Mouse (Mus musculus): ENCODE results near the gene Thbs2. TPM values are rescaled to one million over a fixed set of nuclear protein-coding genes. Genes with fewer than 3 reads are reported as not detected.
"Not testable (repeated sequence)": the region's sequence is repeated elsewhere in the genome, so short reads cannot be mapped to it uniquely, and the experiment has no call there.

The Thbs2 gene
- polyA plus RNA-seq, 1 experiment from 2014 or later = 1.9 TPM

DNA sequence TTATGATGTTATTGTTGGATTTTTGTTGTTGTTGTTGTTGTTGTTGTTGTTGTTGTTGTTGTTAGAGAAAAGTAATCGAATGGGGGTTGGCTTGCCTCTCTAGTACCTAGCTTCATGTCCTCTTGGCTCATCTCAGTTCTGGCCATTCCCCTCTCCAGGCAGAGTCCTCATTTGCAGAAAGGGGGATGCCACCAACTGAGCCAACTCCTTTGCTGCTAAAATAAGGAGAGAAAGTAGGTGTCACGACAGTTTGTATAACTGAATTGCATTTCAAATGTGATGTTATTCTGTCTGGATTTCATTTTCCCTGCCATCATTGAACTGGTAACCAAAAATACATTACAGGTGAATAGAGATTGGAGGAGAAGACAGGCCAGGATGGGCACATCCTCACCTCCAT, 35.9 kb downstream of the Thbs2 start:
- DNase-seq (ENCODE audit: low spot score) = no peak
- no peaks in the 10 kb centered on the region for H3K9me3 ChIP-seq
- H3K36me3 ChIP-seq (replicated peaks) = no peaks in the 10 kb centered on the region
- no peak overlapping the region for H3K27ac ChIP-seq (replicated peaks)
- no peaks in the 10 kb centered on the region for H3K27me3 ChIP-seq (replicated peaks; ENCODE audit: low read depth, poor library complexity, severe bottlenecking)
- H3K4me3 ChIP-seq = no peak overlapping the region
- WGBS = 87% methylated on average over 2 of the region's 2 CpGs
- H3K4me1 ChIP-seq = no peaks in the 10 kb centered on the region

DNA sequence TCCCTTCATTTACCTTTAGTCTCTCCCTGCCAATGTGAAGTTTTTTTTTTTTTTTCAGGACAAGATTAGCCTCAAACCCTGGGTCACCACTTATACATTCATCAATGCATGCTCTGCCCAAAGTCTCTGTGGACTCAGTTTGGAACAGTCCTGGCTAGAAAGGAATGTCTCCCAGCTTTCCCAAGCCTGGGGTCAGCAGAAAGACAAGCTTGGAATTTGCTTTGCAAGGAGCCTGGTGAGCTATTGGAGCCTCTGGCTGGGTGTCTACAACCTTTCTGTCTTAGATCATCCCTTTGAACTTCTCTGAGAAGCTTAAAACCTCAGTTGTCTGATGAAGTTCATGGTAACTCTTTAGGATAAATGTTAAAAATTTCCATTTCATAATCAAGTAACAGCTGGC, 36.9 kb downstream of the Thbs2 start:
- Histone ChIP-seq H3K27ac (replicated peaks) (no peak overlapping the region), H3K4me3 (no peak overlapping the region)

DNA sequence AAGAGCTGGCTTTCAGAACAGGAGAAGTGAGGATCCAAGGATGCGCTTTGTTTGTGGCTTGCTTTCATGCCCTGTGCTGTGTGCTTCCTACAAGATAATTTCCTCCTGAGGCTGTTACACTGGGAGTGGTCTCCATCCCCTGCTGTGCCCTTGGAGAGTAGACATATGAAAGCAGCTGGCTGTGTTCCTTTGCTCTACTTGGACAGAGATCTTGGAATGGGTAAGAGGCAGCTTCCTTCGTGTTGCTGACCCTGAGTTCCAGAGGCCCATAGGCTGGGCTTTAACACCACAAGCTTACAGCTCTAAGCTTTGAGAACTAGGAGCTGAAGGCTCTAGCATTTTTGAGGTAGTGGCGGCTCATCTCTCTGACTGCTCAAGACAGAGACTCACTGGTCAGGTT, 39.1 kb downstream of the Thbs2 start:
- Histone ChIP-seq H3K4me1 (no peaks in the 10 kb centered on the region), H3K36me3 (replicated peaks) (no peaks in the 10 kb centered on the region), H3K9me3 (no peaks in the 10 kb centered on the region), H3K27me3 (replicated peaks; ENCODE audit: low read depth, poor library complexity, severe bottlenecking) (no peaks in the 10 kb centered on the region), H3K27ac (replicated peaks) (no peak overlapping the region), H3K4me3 (no peak overlapping the region)
- DNase-seq (ENCODE audit: low spot score) = no peak
- WGBS = 77% methylated on average over 3 of the region's 3 CpGs

More for the DNA sequence above, 36.9 kb downstream of the Thbs2 start:
- Histone ChIP-seq H3K36me3 (replicated peaks) (no peaks in the 10 kb centered on the region), H3K9me3 (no peaks in the 10 kb centered on the region), H3K4me1 (no peaks in the 10 kb centered on the region), H3K27me3 (replicated peaks; ENCODE audit: low read depth, poor library complexity, severe bottlenecking) (no peaks in the 10 kb centered on the region)
- DNase-seq (ENCODE audit: low spot score) = no peak

DNA sequence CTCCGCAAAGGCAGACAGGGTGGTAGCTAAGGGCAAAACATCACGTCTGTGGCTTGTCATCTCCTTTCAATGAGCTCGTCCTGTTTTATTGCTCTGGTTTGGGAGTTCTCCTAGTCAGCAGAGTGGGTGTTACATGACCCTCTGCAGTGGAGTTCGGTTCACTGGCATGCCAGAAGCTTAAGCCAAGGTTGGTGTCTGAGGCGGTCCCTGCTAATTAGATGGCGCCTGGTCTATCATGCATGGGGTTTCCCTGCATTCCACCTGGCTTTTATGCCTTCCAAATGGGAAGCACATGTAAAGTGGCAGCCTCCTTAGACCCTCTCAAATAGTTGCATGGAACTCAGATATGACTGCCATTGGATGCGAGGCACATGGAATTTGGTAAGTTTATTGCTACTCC, 42.0 kb downstream of the Thbs2 start:
- H3K4me1 ChIP-seq = no peaks in the 10 kb centered on the region
- 82% methylated on average over 7 of the region's 7 CpGs for WGBS
- DNase-seq (ENCODE audit: low spot score) = no peak
- H3K36me3 ChIP-seq (replicated peaks) = no peaks in the 10 kb centered on the region
- no peaks in the 10 kb centered on the region for H3K27me3 ChIP-seq (replicated peaks; ENCODE audit: low read depth, poor library complexity, severe bottlenecking)
- no peak overlapping the region for H3K4me3 ChIP-seq
- H3K27ac ChIP-seq (replicated peaks) = no peak overlapping the region
- H3K9me3 ChIP-seq = no peaks in the 10 kb centered on the region

DNA sequence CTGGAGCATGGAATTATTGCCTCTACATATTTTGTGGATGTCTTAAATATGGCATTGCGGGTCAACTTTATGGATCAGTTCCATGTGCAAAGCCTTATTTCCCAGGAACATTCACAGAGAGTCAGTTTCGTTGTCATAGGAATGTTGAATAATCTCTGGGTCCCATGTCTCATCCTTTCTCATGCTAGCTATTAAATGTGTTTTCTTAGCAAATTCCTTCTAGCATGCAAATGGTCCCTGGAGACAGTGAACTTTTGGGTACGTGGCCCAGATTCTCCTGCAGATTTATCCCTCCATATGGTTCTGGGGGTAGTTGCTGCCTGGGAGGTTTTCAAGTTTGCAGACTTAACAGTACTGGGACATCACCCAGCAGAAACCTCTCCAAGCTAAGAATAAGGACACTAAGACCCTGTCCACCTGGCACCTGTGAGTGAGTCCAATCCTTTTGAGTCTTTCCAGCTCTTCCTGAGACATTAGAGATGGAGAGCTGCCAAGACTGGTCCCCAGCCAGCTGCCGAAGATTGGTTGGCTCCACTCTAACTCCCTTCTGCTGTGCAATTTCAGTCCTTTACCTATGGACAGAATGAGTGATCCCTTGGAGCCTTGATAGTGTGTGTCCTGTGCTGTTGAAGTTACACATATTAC, 45.9 kb downstream of the Thbs2 start:
- no peaks in the 10 kb centered on the region for H3K9me3 ChIP-seq
- H3K4me3 ChIP-seq = no peak overlapping the region
- no peaks in the 10 kb centered on the region for H3K27me3 ChIP-seq (replicated peaks; ENCODE audit: low read depth, poor library complexity, severe bottlenecking)
- no peak overlapping the region for H3K27ac ChIP-seq (replicated peaks)
- H3K4me1 ChIP-seq = no peaks in the 10 kb centered on the region
- no peaks in the 10 kb centered on the region for H3K36me3 ChIP-seq (replicated peaks)
- WGBS = 81% methylated on average over 4 of the region's 4 CpGs
- DNase-seq (ENCODE audit: low spot score) = no peak

DNA sequence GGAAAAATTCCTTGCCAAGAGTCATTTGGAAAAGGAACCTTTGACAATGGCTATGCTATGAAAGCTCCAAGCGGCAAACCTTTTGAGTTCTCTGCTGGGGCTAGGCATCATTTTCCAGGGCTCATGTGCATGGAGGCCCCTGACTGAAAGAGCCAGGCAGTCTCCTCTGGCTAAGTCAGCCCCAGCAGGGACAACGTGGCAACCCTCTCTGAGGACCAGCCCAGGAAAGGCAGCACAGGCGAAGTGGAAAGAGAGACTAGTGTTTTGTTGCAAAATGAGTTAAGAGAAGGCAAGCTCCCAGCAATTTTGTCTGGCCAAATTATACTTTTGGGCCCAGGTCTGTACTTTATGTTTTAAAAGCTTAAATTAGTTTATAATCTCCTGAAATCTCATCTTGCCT, 50.0 kb downstream of the Thbs2 start:
- WGBS = 74% methylated on average over 3 of the region's 3 CpGs
- DNase-seq (ENCODE audit: low spot score) = no peak
- no peak overlapping the region for H3K27ac ChIP-seq (replicated peaks)
- no peaks in the 10 kb centered on the region for H3K36me3 ChIP-seq (replicated peaks)
- no peak overlapping the region for H3K4me3 ChIP-seq
- no peaks in the 10 kb centered on the region for H3K27me3 ChIP-seq (replicated peaks; ENCODE audit: low read depth, poor library complexity, severe bottlenecking)
- H3K4me1 ChIP-seq = no peaks in the 10 kb centered on the region
- no peaks in the 10 kb centered on the region for H3K9me3 ChIP-seq

DNA sequence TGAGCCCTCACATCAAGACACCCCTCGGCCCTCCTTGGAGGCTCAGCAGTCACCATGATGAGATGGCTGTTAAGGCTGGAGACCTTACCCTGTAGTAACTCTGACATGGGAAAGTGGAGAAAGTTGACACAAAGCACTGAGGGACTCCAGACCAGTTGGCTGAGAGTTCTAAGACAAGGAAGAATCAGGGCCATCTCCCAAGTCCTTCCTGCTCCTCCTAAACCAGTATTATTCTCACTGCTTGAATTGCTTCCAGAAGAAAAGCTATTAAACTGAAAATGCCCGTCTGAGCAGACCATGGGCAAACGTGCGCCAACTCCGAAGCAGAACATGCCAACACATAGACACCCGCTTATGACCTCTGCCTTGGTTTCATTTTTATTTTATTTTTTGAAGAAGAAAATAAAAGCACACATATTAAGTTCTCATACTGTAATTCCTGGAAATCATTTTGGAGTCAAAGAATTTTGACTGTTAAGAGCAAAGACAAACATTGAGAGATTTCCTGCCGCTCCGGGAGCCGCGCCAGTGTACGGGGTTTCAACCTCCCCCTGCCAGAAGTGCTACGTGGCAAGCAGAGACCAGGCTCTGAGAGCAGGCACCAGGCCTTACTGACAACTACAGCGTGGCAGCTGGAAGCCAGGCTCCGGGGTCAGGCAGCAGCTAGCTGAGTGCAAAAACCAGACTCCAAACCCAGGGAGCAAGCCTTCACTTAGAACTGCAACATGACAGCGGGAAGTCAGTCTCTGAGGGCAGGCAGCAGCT, 53.5 kb downstream of the Thbs2 start:
- 91% methylated on average over 15 of the region's 15 CpGs for WGBS
- Histone ChIP-seq H3K4me3 (no peak overlapping the region), H3K27ac (replicated peaks) (no peak overlapping the region), H3K27me3 (replicated peaks; ENCODE audit: low read depth, poor library complexity, severe bottlenecking) (no peaks in the 10 kb centered on the region), H3K36me3 (replicated peaks) (no peaks in the 10 kb centered on the region), H3K9me3 (no peaks in the 10 kb centered on the region), H3K4me1 (no peaks in the 10 kb centered on the region)
- no peak for DNase-seq (ENCODE audit: low spot score)

DNA sequence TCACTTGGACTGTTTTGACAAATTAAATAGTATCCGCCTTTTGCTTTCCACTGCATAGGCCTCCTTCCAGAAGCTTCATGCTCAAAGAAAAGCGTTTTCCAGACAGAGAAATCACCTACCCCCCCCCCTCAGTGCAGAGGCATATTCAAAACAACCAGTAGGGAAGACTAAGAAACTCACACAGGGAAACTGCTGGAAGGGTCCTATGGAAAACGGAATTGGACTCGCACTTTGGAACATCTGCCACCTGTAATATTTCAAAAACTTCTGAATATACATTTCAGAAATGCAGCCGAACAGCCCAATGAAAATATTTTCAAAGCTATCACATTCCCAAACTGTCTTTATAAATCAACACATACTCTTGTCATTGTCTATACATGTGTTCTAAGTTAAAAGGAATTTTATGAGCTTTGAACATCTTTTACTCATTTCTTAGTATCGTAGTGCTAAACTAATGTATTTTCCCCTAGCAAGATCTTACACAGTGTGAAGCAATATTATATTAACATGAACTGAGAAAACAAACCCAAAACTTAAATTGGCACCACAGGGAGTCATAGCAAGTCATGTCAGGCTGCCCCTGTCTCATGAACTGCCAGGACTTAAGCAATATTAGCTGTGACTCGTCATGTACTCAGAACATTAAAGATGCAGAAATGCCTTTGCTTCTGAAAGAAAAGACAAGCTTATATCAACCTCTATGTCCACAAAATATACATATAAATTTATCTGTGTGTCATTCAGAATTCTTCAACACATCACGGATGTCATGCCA, 58.3 kb downstream of the Thbs2 start:
- H3K4me1 ChIP-seq = no peaks in the 10 kb centered on the region
- no peaks in the 10 kb centered on the region for H3K27me3 ChIP-seq (replicated peaks; ENCODE audit: low read depth, poor library complexity, severe bottlenecking)
- H3K4me3 ChIP-seq = no peak overlapping the region
- DNase-seq (ENCODE audit: low spot score) = no peak
- WGBS = 86% methylated on average over 8 of the region's 8 CpGs
- H3K9me3 ChIP-seq = no peaks in the 10 kb centered on the region
- H3K36me3 ChIP-seq (replicated peaks) = no peaks in the 10 kb centered on the region
- no peak overlapping the region for H3K27ac ChIP-seq (replicated peaks)

DNA sequence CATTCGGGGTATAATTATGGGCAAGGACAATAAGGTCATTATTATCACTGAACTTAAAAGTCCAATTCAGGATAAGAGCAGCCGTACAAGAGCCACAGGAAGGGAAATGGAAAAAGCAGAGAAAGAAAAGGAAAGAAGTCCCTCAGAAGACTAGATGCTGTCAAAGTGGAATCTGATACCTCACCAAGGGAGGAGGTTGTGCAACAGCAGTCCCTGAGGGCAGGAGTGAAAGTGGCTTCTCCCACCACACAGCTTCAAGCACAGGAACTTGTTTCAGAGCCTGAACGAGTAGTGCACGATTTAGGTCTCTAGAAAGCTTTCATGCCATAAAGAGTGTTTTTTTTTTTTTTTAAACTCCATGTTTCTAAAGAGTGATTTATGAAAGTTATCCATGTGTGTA, 65.1 kb downstream of the Thbs2 start:
- H3K4me3 ChIP-seq = no peak overlapping the region
- H3K9me3 ChIP-seq = no peaks in the 10 kb centered on the region
- DNase-seq (ENCODE audit: low spot score) = no peak
- peaks cover 27% of the 10 kb centered on the region for H3K4me1 ChIP-seq
- 51% methylated on average over 4 of the region's 4 CpGs for WGBS
- no peaks in the 10 kb centered on the region for H3K36me3 ChIP-seq (replicated peaks)
- no peaks in the 10 kb centered on the region for H3K27me3 ChIP-seq (replicated peaks; ENCODE audit: low read depth, poor library complexity, severe bottlenecking)
- H3K27ac ChIP-seq (replicated peaks) = no peak overlapping the region

DNA sequence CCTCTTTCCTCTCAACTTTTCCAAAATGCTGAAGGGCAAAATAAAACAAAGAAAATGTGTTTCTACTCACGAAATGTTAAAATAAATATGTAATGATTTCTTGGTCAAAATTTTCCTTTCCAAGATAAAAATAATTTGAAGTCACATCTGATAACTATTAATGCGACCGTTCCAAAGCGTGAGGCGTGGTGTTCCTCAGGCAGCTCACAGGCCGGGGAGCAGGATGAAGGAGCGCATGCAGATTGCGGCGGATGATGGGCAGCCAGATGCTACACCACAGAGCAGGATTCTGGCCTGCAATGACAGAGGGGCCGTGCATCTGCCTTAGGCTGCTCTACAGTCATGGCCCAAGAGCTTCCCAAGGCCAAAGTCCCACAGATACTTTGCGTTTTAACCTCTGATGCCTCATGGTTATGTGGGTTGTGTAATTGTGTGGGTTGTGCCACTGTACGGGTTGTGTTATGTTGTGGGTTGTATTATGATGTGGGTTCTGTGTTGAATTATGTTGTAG, 66.2 kb downstream of the Thbs2 start:
- 73% methylated on average over 12 of the region's 12 CpGs for WGBS
- no peak overlapping the region for H3K4me3 ChIP-seq
- peak; percentile 41 for DNase-seq (ENCODE audit: low spot score)

DNA sequence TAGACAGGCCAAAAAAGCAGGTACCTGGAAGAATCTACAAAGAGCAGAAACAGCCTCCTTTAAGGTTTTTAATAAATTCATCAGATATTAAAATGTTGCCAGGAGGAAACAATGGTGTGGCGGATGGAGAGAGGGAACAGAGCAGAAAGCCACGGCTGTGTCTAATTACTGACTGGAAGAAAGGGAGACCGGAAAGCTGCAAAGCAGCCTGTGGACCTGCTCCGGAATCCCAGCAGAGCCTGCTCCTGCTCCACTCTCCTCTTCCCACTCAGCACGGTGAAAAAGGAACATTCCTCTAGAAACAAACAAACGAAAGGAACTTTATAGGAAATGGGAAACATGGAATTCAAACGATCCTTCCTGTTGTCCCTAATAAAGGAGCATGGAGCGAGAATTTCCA, 69.6 kb downstream of the Thbs2 start:
- H3K4me3 ChIP-seq = no peak overlapping the region
- no peaks in the 10 kb centered on the region for H3K9me3 ChIP-seq
- 33% methylated on average over 8 of the region's 8 CpGs for WGBS
- no peaks in the 10 kb centered on the region for H3K27me3 ChIP-seq (replicated peaks; ENCODE audit: low read depth, poor library complexity, severe bottlenecking)
- H3K36me3 ChIP-seq (replicated peaks) = no peaks in the 10 kb centered on the region
- H3K27ac ChIP-seq (replicated peaks) = peak overlapping the region; percentile 77
- H3K4me1 ChIP-seq = peaks cover 27% of the 10 kb centered on the region
- peak; percentile 47 for DNase-seq (ENCODE audit: low spot score)

More for the DNA sequence above, 66.2 kb downstream of the Thbs2 start:
- Histone ChIP-seq H3K9me3 (no peaks in the 10 kb centered on the region), H3K4me1 (peaks cover 27% of the 10 kb centered on the region), H3K27me3 (replicated peaks; ENCODE audit: low read depth, poor library complexity, severe bottlenecking) (no peaks in the 10 kb centered on the region), H3K36me3 (replicated peaks) (no peaks in the 10 kb centered on the region), H3K27ac (replicated peaks) (peak overlapping the region; percentile 27; the same call in 1 of the 2 replicates)

DNA sequence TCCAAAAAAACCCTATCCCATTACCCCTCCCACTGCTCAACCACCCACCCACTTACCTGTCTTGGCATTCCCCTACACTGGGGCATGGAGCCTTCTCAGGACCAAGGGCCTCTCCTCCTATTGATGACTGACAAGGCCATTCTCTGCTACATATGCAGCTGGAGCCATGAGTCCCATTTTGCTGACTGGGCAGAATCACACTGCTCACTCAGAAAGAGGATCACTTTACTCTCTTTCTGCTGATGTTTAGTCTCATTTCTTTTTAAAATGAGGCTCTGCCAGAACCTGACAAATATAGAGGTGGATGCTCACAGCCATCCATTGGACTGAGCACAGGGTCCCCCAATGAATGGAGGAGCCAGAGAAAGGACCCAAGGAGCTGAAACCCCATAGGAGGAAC, 73.0 kb downstream of the Thbs2 start:
- H3K9me3 ChIP-seq; H3K4me3 ChIP-seq; H3K27me3 ChIP-seq (replicated peaks; ENCODE audit: low read depth, poor library complexity, severe bottlenecking); H3K27ac ChIP-seq (replicated peaks); H3K4me1 ChIP-seq; DNase-seq (ENCODE audit: low spot score); H3K36me3 ChIP-seq (replicated peaks): not testable (repeated sequence)
